Mouse (Mus musculus) retina, postnatal 1 day (tissue): ENCODE measurements around the gene Gm14226.
"Not testable (repeated sequence)": the region's sequence is repeated elsewhere in the genome, so short reads cannot be mapped to it uniquely, and the experiment has no call there.

Experiments
- DNase-seq: peaks from one replicate; pipeline ENCODE4 v3.0.0-alpha.2; 2012

Gene Gm14226

GRCm38 (mm10) chr2:155018251-155018755 lies at the start of gene Gm14226:
TSS of gene Gm14226 (plus strand) at chr2:155018266.
- DNase-seq: not testable (repeated sequence)

DNA sequence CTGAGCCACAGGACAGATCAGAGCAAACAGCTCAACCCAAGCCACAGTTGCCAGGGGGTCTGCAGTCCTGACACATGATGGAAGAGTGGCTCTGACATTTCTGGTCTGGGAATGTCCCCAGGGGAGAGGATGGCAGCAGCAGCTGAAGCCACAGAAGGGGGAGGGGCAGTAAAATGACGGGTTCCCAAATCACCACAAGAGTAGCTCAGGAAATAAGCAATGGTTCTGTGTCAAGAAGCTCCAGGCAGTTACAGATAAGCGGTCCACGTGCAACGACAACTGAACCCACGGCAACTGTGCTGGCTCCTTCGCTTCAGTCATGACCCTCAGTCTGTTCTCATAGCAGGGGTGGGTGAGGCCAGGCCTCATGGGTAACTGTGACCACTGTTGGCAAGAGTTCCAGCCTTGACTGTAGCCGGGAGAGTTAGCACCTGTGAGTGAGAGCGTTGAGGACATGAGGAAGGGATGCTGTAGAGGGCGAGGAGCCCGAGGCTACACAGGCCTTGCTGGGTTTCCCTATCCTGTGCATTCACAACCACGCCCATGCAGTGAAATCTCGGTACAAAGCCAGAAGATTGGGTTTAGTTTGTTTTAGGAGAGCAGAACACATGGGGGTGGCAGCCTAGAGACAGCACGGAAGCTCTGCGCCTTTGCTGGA lies 48.2 kb upstream of the Gm14226 start:
- DNase-seq: peak; percentile 86

DNA sequence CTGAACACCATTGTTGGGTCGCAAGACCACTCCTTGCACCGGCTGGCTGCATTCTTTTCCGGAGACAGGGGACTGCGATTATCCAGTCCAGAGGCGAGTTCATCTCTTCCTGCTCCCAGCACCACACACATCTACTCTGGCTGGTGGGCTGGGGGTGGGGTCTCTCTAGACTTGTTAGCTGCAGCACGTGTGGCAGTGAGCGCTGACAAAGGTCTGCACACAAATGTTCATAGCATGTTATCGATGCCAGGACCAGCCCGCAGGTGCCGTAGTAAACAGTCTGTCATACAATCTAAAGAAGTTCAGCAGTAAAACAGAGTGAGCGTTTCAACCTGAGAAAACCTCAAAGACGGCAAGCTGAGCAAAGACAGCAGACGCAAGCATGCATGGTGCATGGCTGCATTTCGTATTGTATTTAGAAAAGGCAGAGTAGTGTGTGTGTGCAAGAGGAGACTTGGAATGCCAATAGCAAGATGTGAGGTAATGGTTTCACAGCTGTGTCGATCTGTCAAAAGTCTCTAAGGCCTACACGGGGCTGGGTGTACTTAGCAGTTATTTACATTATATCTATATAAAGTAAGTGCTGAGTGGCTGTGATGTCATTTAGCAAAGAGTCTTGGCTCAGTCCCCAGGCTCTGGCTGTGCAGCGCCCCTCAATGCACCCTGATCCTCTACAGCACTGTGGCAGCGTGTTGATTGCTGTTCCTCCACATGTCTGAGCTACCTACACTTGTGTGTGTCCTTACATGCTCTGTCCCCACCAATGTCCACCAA lies 46.0 kb upstream of the Gm14226 start:
- no peak for DNase-seq

DNA sequence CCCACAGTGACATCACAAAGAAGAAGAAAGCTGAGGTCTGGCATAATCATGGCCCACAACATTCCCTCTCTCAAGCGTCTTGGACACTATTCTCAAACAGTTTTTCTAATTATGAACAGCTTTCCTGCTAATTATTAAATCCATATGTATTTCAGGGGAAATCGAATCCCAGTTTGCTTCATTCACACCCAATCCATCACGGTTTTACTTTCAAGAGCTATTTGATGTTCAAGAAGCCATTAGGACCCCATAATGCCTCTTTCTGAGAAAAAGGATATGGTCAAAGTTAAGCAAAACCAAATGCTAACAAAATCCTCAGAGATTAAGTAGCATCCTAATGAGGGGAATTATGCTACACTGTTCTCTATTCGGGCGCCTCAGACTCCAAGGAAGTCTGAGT lies 45.1 kb upstream of the Gm14226 start:
- DNase-seq: no peak

- DNase-seq: no peak
Measured at GRCm38 (mm10) chr2:154986609-154987008, 31.5 kb upstream of the Gm14226 start.

- DNase-seq: no peak
Measured at GRCm38 (mm10) chr2:154991411-154991810, 26.7 kb upstream of the Gm14226 start.

- DNase-seq: no peak
Measured at GRCm38 (mm10) chr2:154992083-154992482, 26.0 kb upstream of the Gm14226 start.

- DNase-seq: no peak
Measured at GRCm38 (mm10) chr2:155005491-155005890, 12.6 kb upstream of the Gm14226 start.

- no peak for DNase-seq
Measured at GRCm38 (mm10) chr2:155011086-155011656, 6.9 kb upstream of the Gm14226 start.

DNA sequence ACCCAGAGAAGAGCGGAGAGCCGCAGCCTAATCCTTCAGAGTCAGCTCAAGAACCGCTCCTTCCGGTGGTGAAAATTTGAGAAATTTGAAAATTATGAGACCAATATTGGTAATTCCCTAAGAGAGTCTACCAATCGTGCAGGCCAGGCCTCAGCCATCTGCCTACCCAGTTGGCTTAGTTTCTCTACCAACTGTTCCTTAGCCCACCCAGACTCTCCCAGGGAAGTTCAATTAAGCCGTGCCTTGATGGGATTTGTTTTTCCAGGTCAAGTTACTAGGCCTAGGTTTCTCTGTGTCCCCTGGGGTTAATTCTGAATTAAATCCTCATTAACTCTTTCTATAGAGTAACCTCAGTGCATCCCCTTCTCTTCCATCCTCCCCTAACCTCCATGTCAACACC lies 5.1 kb upstream of the Gm14226 start:
- peak; percentile 76 for DNase-seq

GRCm38 (mm10) chr2:155016751-155017150 lies 1.3 kb upstream of the Gm14226 start:
- not testable (repeated sequence) for DNase-seq

GRCm38 (mm10) chr2:155018762-155019641 lies 936 bp downstream of the Gm14226 start:
- peak; percentile 88 for DNase-seq

DNA sequence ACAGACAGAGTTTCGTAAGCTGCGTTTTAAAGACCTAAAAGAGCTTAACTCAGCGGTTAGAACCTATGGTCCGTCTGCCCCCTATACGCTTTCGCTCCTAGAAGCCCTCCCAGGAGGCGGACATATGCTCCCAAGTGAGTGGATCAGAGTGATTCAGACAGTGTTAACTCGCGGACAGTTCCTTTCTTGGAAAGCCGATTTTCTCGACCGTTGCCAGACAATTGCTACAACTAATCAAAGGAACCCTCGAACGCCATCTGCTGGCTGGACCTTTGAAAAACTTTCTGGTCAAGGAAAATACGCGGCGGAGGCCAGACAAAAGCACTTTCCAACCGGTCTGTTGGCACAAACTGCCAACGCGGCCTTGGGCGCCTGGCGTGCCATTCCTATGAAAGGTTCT lies 1.6 kb downstream of the Gm14226 start:
- peak; percentile 97 for DNase-seq

DNA sequence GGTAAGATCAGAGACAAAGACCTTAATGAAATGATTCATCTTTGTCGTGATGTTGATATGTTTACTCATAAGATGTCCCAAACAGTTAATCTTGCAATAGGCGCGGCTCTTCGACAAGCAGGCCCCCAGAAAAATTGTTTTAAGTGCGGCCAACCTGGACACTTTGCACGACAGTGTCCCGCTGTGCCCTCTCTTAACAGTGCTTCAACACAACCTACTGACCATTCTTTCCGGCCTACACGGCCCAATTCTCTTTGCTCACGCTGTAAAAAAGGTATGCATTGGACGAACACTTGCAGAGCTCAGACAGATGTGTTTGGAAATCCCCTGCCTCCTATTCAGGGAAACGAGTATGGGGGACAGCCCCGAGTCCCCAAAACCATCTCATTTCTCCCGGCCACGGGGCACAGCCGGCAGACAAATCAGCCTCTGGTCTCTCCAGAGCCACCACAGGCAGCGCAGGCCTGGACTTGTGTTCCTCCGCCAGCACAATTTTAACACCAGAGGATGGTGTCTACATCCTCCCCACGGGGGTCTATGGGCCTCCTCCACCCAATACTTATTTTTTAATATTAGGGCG lies 2.3 kb downstream of the Gm14226 start:
- not testable (repeated sequence) for DNase-seq

DNA sequence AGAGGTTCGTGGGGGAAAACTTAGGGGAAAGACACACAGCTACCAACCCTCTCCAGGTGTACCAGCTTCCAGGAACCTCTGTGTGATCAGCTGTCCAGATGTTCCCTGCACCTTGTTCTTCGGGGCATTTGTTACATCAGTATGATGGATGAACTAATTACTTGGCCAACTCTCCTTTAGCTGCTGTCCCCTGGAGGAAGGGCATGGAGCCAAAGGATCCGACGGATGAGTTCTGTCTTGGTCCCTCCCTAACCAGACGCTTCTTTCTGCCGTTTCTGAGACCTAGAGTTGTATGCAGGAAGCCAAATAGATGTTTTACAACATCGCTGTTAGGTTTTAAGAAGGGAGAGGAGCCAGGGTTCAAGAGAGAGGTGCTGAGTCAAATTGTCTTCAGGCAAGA lies 12.8 kb downstream of the Gm14226 start:
- DNase-seq: no peak

GRCm38 (mm10) chr2:155032938-155033710 lies 15.1 kb downstream of the Gm14226 start:
- no peak for DNase-seq

GRCm38 (mm10) chr2:155039956-155040355 lies 21.9 kb downstream of the Gm14226 start:
- no peak for DNase-seq

- DNase-seq: no peak
Measured at GRCm38 (mm10) chr2:155044542-155044941, 26.5 kb downstream of the Gm14226 start.

DNA sequence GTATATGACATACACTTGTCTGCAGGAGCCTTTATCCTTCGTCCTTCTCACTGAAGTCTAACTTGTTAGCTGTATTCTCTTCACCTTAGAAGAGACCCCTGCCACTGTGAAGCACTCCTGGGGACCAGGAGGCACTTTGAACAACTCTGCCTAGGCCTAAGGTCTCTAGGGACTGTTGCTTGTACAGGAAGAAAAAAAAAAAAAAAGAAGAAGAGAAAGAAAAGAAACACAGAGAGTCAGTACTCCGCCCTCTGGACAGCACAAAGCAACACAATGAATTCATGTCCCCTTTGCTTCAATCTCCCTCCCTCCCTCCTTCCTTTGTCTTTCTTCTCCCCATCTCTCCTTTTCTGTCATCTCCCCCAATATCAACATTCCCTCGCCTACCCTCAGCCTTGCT lies 27.0 kb downstream of the Gm14226 start:
- DNase-seq: no peak

DNA sequence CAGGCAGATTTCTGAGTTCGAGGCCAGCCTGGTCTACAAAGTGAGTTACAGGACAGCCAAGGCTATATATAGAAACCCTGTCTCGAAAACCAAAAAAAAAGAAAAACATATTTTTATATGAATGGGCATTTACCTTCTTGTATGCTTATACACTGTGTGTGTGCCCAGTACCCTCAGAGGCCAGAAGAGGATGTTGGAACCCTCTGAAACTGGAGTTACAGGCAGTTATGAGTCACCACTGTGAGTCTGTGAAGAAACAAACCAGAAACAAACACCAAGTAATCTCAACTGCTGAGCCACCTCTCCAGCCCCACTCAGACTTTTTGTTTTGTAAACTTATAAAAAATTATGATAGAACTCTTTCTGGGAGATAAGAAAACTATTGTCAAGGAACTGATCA lies 28.7 kb downstream of the Gm14226 start:
- DNase-seq: no peak

- DNase-seq: no peak
Measured at GRCm38 (mm10) chr2:155047452-155048178, 29.5 kb downstream of the Gm14226 start.
